Mouse (Mus musculus): ENCODE data around the gene Ecel1. TPM values are rescaled to one million over a fixed set of nuclear protein-coding genes. Genes with fewer than 3 reads are reported as not detected.

Ecel1 gene
- total RNA-seq, 4 experiments from 2014 or later, result not detected

DNA sequence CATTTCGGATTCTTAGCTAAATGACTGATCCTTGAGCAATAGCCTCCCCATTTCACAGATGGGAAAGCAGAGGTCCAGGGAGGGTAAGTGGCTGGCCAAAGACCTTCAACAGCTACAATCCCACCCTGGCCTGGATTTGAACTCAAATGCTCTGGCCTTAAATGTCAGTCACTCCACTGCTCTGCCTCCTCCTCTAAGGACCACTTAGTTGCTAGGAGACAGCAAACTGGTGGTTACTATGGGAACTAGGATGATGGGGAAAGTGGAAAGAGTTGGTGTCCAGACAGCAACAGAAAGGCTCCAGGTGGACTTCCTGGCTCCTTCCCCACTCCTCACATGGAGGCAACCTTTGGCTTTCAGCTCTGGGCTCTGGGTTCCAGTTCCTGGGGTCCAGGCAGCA is 15.0 kb upstream of the Ecel1 start:
- DNase-seq (ENCODE audit: low spot score in 2 of 2), result no peak

DNA sequence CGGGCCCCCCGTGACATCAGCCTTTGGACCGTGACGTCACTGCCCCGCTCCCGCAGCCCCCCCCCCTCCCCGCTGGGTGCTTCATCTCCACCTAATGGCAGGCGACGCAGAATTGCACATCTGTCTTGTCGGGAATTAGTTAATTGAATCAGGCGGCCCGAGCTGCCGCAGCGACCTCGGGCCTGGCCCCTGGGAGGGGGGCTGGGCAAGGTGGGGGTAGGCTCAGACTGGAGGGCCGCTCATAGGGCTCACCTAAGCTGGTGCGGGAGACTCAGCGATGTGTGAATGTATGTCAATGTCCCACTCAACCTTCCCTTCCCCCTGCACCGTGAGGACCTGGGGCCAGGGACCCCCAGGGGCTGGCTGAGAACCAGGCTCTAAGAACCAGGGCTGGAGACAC is 14.1 kb upstream of the Ecel1 start:
- no peak for DNase-seq (ENCODE audit: low spot score in 2 of 2)

DNA sequence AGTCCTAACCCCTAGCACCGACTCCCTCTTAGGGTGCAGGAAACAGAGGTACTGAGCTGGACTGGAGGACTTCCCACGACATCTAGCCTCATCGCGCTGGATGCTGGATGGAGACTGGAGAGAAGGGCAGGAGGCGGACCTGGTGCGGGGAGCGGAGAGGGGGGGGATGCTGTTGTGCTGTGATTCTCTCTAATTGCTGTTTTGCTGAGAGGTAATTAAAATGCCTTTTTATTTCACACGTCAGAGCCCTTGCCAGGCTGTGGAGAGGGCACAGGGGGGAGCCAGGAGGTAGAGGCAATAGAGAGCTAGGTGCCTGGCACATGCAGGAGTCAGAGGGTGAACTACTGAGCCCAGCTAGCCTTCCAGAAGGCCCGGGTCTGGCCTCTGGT is 8.5 kb upstream of the Ecel1 start:
- no peak for DNase-seq (ENCODE audit: low spot score in 2 of 2)

DNA sequence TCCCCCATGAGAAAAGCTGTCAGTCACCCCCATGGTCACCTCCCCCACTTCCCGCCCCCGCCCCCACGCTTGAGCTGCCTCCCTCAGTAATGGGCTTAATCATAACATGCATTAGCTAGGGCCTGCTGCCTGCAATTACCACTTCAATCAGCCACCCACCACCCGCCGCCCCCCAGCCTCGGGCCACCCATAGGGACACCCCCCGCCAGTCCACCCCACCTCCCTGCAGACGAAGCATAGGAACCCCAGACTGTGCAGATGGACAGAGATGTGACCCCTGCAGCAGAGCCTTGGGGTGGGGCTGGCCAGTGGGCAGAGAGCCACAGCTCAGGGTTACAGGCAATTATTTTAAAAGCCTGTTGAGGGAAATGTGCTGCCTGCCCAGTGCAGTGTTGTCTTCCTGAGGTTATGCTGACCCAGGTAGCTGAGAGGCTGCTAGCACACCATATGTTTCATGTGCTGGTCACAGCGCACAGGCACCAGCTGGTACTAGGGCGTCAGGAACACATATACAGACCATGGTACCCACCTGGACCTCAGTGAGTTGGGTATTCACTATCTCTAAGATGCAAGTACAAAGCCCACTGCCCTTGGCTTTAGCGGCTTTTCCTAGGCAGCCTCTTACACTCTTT is 8.0 kb upstream of the Ecel1 start:
- DNase-seq (ENCODE audit: low spot score in 2 of 2), result no peak

DNA sequence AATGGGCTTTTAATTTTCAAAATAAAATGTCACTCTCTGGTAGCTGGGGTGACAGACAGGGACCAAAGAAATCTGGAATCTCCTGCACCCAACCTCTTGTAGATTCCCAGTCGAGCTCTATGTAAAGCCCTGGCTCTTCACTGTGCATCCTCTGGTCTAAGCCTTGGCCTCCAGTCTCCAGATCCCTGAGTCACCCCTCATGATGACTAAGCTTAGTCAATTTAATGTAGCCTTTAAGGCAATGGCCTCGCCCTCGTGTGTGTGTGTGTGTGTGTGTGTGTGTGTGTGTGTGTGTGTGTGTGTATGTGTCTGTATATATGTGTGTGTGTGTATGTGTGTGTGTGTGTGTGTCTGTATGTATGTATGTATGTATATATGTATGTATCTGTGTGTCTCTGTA is 3.1 kb upstream of the Ecel1 start:
- DNase-seq (ENCODE audit: low spot score in 2 of 2), result no peak

DNA sequence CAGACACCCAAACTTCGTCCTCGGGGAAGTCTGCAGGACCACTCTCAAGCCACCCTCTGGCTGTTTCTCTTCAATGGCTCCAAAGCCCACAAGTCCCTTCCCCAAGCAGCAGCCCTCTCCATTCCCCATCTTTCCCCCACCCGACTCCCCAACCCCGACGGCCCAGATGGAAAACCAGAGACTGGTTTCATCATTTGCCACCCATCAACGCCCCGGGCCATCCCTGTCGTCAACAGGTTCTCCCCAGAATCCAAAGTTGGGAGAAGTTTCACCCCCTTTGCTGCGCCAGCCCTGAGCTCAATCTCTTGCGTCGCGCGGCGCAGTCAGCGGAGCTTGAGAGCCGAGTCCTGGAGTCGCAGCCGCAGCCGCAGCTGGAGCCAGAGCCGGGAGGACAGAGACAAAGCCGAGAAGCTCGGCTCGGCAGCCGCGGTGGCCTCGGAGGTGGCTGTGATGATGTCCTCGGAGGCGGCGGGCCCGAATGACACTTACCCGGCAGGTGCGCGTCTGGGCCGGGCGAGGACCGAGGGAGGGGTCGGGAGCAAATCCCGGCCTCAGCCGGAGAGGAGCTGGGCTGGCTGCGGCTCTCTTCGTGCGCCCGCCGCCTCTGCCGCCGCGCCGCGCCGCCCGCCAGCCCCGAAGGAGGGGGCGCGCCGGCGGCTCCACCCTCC is 656 bp downstream of the Ecel1 start:
- DNase-seq (ENCODE audit: low spot score in 2 of 2), result no peak

DNA sequence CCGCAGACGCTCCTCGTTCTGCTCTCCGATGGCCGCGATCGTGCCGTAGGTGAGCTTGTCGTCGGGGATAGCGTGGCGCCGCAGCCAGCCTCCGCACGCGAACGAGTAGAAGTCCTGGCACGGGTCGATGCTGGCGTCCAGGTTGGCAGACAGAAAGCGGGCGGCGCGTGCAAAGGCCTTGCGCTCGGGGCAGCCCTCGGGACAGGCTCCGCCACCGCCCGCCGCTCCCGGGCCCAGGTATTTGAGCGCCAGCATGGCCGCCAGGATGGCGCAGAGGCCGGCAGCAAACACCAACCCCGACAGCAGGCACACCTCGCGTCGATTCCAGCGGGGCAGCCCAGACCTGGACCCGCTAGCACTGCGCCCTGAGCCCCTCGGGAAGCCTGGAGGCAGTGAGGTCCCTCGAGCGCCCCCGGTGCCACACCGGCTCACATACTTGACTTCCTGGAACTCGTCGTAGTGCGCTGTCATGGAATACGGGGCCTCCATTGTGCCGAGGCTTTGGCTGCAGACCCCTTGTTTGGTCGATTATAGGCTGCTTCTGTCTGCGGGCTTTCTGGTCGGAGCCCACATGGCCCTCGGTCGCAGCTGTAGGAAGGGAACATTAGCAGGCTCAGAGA is 1.7 kb downstream of the Ecel1 start:
- DNase-seq (ENCODE audit: low spot score in 2 of 2), result no peak

DNA sequence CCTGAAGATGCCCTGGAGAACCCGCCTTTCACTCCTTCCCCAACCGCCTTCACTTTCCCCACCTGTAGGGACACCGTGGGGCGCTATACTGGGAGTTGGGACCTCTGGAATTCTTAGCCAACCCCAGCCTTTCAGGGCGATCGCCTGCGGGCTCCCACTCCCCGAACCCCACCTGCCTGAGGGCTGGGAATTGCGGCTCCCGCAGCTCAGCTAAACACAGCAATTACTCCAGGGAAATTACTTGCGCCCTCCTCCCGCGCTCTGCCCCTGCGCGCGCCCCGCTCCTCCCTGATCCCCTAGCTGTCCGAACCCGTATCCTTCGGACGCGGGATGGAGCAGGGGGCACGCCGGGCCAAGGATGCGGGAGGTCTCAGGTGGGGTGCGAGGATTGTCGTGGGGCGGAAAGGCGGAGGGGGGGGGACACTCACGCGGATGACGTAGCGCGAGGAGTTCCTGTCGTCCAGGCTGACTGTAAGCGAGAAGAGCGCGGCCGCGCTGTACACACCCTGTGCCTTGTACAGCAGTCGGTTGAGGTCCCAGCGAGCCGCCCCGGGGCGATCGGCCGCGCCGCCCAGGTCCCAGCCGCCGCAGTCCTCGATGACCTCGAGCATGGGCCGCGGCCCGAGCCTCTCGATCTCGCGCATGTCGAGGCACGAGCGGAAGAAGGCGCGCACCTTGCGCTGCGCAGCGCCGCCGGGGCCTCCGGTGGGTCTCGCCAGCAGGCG is 2.4 kb downstream of the Ecel1 start:
- no peak for DNase-seq (ENCODE audit: low spot score in 2 of 2)

DNA sequence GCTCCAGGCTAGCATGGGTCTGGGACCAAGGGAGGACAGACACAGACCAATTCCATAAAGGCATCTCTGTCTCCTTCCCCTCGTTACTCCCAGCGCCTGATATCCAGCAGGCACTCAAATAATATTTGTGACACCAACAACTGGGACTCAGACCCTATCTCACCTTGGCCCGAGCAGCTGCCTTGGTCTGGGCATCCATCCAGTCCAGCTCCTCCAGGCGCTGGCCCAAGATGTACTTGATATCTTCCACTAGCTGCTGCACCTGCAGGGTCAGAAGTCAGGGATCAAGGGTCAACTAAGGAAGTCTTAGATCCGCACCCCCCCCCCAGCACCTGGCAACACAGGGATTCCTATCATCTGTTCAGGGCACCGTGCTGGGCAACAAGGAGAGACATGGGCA is 5.0 kb downstream of the Ecel1 start:
- DNase-seq (ENCODE audit: low spot score in 2 of 2), result peak in 1 of 2 experiments; percentile 55

DNA sequence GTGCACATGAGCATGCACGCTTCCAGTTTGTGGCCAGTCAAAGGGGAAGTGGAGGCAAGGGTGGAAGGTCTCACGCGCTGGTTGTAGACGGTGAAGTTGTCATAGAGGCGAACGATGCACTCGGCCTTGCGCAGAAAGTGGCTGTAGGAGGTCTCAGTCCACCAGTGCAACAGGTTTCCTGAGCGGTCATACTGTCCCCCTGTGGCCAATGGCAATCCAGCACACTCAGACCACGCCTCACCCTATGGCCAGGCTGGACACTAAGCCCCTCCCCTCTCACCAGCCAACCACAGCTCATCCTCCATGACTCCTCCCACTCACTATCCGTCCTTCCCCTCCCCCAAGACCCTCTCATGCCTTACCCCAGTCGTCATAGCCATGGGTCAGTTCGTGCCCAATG is 6.9 kb downstream of the Ecel1 start:
- DNase-seq (ENCODE audit: low spot score in 2 of 2), result no peak

DNA sequence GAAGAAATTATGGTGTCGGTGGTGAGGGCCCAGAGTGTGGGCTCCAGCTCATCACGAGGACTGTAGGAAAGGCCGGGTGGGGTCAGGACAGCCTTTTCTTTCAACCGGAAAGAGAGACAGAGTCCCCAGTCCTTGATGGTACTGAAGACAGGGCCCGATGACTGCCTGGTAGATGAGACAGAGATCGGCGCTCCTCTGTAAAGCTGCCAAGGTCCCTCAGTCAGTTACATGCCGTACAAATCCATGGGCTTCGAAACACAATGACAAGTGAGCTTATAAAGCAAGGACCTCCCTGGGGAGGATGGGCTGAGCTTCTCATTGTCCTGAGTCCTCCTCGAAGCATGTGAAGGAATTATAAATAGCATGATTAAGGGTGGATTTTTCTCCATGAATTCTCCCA is 13.2 kb downstream of the Ecel1 start:
- no peak for DNase-seq (ENCODE audit: low spot score in 2 of 2)

DNA sequence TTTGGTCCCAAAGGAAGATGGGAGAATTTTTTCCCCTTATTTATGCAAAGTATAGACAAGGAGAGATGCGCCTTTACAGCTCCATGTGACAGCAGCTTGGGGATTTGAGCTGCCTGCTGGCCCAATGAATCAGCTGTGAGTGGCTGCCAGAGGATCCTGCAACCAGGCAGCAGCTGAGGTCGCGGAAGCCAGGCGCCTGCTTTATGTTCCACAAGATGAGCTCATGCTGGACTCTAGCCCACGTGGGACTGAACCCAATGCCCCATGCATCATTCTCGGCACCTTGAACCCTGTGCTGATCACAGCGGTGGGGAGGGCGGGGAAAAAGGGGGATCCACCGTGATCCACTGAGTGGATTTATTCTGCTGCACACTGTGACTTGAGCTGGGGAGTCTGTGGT is 13.9 kb downstream of the Ecel1 start:
- no peak for DNase-seq (ENCODE audit: low spot score in 2 of 2)

DNA sequence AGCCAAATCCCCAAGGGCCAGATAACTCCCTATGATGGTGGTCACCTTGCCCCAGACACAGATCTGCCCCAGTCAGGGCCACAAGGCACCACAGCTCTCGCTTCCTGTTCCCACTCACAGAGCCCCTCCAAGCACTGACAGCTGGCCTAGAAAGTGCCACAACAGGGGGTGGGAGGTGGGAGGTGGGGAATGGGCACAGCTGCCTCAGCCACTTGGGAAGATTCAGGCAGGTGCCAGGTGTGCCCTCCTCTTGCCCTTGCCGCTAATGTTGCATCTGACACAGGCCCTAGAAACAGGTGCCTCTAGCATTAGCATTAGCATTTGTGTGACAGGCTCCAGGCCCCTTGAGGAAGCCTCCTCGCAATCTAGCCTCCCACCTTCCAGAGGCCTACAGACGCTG is 14.8 kb downstream of the Ecel1 start:
- DNase-seq (ENCODE audit: low spot score in 2 of 2), result no peak

DNA sequence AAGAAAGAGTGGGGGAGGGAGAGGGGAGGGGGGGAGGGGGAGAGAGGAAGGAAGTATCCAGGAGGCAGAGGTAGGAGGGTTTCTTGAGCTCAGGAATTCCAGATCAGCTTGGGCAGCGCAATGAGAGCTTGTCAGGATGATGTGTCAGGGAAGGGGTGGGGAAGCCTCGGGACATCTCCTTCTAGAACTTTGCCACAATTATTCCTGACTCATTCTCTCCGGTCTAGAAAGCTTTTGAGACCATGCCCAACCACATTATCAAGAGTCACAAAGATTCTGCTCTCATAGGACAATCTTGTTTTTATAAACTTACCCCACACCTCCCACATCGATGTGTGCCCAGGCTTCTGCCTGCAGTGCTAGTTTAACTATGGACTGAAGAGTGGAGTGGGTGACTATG is 24.5 kb downstream of the Ecel1 start:
- DNase-seq (ENCODE audit: low spot score in 2 of 2), result no peak

DNA sequence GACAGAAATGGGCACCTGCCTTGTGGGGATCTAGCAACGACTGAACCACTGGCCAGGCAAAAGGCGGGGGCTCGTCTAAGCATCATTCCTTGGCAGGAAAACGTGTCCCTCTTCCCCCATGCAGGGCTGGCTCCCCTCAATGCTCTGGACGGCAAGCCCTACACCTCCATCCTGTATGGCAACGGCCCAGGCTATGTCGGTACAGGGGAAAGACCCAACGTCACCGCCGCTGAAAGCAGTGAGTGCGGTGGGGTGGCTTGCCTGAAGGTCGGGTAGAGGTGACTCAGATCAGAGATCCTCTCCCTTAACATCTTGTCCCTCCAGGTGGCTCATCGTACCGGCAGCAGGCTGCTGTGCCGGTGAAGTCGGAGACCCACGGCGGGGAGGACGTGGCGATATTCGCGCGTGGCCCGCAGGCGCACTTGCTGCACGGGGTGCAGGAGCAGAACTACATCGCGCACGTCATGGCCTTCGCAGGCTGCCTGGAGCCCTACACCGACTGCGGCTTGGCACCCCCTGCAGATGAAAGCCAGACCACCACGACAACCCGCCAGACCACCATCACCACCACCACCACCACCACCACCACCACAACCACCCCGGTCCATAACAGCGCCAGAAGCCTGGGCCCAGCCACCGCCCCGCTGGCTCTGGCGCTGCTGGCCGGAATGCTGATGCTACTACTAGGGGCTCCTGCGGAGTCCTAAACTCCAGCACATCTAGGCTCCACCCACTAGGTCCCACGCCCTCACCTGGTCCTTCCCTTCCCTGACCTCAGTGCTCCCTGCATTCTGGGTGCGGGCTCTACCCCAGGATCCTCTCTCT is 28.9 kb downstream of the Ecel1 start:
- no peak for DNase-seq (ENCODE audit: low spot score in 2 of 2)

DNA sequence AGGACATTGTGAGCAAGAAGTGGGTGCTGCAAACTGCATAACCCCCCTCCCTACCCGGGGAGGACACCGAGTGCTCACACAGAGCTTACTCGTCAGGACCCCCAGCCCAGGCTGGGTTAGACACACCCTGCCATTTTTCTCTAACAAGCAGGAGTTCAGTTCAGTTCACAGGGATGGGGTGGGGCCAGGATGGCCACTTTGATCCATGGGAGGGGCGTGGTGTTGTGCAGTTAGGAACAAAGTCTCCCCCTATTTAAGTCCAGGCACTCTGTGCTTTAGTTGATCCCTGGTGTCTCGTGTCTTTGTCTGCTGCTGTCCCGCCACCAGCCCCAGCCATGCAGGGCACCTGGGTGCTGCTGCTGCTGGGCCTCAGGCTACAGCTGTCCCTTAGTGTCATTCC is 31.6 kb downstream of the Ecel1 start, which contains the start of gene Akp3:
Gene Akp3, plus strand, starts transcription at position 301 of the 400 bp plus-strand sequence.
- no peak for DNase-seq (ENCODE audit: low spot score in 2 of 2)

DNA sequence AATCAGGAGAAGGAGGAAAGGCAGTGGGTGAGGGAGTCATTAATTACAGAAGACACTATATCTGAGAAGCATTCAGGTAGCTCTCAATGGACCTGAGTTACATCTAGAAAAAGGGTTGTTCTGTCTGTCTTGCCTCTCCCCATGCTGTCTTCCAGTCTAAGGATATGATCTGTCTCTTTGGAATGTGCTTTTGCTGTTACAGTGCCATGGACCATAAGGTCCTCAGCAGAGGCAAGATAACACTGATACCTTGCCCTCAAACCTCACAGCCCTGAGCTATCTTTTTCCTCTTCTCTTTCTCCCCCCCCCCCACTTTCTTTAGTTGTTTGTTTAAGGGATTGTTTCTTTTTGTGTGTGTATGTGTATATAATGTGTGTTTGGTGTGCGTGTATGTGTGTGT is 41.5 kb downstream of the Ecel1 start:
- no peak for DNase-seq (ENCODE audit: low spot score in 2 of 2)

DNA sequence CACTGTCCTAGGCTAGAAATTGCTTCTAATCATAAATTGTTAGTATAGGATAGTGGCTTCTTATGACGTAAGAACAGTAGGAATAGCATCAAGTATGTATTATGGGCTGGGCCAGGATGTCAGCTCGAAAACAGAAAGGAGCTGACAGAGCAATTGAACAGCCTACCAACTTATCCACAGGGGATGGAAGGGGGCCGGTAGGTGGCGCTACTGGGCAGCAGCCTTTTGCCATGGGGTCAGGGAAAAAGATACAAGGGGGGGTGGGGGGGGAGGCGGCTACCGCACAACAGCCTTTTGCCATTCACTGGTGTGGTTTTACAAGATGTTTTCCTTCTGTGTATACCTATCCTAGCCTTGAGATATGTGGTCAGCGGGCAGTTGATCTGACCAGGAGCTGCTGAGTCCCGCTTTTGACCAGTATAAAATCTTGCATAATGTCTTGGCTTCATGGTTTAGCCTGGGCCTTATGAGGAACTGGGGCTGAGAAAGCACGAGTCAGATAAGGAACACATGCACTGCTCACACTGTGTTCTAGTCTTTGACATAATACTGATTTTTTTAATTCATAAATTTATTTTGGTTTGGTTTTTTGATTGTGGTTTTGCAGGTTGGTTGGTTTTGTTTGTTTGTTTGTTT is 44.5 kb downstream of the Ecel1 start:
- no peak for DNase-seq (ENCODE audit: low spot score in 2 of 2)

DNA sequence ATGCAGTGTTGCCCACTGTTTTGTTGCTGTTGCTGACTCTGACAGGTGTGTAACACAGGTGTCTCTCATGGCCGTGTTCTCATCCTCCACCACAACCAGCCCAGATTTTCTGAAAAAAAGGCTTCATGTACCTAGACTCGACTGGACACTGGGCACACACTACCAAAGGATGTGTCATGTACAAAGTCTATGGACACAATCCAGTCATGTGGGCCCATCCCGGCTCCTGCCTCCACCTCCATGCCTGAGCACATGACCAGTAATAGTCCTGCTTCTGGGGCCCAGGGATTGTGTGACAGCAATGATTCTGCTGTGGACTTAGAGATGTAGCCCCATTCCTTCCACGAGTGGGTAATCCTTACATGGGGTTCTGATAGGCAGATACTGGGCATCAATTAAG is 47.8 kb downstream of the Ecel1 start:
- DNase-seq (ENCODE audit: low spot score in 2 of 2), result no peak

DNA sequence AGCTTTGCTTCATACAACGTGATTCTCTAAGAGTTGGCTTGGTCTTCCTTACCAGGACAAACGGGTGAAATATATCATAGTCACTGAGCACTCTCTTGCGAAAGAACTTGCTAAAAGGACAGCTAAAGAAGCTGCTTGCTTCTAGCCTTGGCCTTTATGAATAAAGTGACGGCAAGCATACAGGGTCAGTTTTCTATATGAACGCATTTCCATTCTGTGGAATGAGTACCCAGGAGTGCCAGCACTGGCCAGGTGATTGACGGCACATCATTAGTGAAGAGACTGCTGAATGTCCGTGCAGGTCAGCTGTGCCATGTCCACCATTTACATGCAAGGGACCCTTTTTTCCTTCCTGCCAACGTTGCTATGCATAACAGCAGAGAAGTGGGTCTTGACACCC is 49.8 kb downstream of the Ecel1 start:
- no peak for DNase-seq (ENCODE audit: low spot score in 2 of 2)

DNA sequence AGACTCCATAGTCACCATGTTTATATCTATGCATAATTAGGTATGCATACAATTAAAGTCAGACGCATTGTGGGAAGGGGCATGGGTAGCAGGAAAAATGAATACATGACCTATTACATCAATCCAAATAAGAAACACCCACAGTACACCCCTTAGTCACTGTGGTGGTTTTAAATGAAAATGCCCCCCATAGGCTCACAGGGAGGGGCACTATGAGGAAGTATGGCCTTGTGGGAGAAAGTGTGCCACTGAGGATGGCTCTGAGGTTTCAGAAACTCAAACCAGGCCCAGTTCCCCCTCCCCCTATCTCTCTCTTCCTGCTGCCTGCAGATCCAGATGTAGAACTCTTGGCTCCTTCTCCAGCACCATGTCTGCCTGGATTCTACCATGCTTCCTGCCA is 52.4 kb downstream of the Ecel1 start:
- no peak for DNase-seq (ENCODE audit: low spot score in 2 of 2)

Data from gastrocnemius, adult 8-10 months (tissue).